Mouse (Mus musculus) limb, embryonic 15.5 days (tissue): ENCODE results near the gene Zfp687. TPM values are rescaled to one million over a fixed set of nuclear protein-coding genes. Genes with fewer than 3 reads are reported as not detected.

Experiments
- ATAC-seq: fragments of 200-750 bp; cut with Nextera tagmentation; 2 replicates; pipeline ENCODE4 v1.8.0; 2017; ENCODE audit warnings: low read depth, moderate TSS enrichment; ENCODE audit not compliant: insufficient number of reproducible peaks, low FRiP score, low TSS enrichment
- H3K27ac ChIP-seq: fragments of 300-500 bp; sonication (generic); 2 replicates; pipeline ENCODE4 v1.5.1; 2015; ENCODE audit warnings: moderate library complexity, mild to moderate bottlenecking, inconsistent platforms
- H3K27me3 ChIP-seq: fragments of 300-500 bp; sonication (generic); 2 replicates; pipeline ENCODE4 v1.6.1; 2015; ENCODE audit warnings: inconsistent platforms
- H3K36me3 ChIP-seq: fragments of 300-500 bp; sonication (generic); 2 replicates; pipeline ENCODE4 v1.6.1; 2015; ENCODE audit warnings: inconsistent platforms
- H3K4me1 ChIP-seq: fragments of 300-500 bp; sonication (generic); 2 replicates; pipeline ENCODE4 v1.6.1; 2015; ENCODE audit warnings: inconsistent platforms
- H3K4me2 ChIP-seq: fragments of 300-500 bp; sonication (generic); 2 replicates; pipeline ENCODE4 v1.6.1; 2015; ENCODE audit warnings: mild to moderate bottlenecking, inconsistent platforms
- H3K4me3 ChIP-seq: fragments of 300-500 bp; sonication (generic); 2 replicates; pipeline ENCODE4 v1.5.1; 2015; ENCODE audit warnings: mild to moderate bottlenecking, inconsistent platforms
- H3K9ac ChIP-seq: fragments of 300-500 bp; sonication (generic); 2 replicates; pipeline ENCODE4 v1.6.1; 2015; ENCODE audit warnings: inconsistent platforms
- H3K9me3 ChIP-seq: fragments of 300-500 bp; sonication (generic); 2 replicates; pipeline ENCODE4 v1.6.1; 2016; ENCODE audit warnings: inconsistent platforms
- WGBS: fragments of 180-500 bp; shearing (Covaris S2); methylation state at CpG from one replicate; pipeline ENCODE4 v1.1.7; 2015; 5-methylcytosine and 5-hydroxymethylcytosine counted together
- polyA plus RNA-seq: library from polyadenylated mRNA; unstranded; fragments of >200 nt; fragmentation: Nextera tagmentation; extraction: Ambion mirVana; gene quantifications from 2 replicates; pipeline ENCODE4 v1.2.1, GENCODE M21; 2015

Gene Zfp687
- polyA plus RNA-seq, 1 experiment from 2014 or later = 20.2 TPM

DNA sequence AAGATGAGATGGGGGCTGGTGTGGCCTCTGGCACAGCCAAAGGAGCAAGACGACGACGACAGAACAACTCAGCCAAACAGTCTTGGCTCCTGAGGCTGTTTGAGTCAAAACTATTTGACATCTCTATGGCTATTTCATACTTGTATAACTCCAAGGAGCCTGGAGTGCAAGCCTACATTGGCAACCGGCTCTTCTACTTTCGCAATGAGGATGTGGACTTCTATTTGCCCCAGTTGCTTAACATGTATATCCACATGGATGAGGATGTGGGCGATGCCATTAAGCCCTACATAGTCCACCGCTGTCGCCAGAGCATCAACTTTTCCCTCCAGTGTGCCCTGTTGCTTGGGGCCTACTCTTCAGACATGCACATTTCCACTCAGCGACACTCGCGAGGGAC lies 30.9 kb downstream of the Zfp687 start:
- Histone ChIP-seq H3K27ac (no peak overlapping the region), H3K9ac (no peak overlapping the region), H3K4me2 (no peak overlapping the region), H3K4me1 (peaks cover 27% of the 10 kb centered on the region), H3K4me3 (no peak overlapping the region), H3K36me3 (peaks cover 56% of the 10 kb centered on the region), H3K27me3 (no peaks in the 10 kb centered on the region), H3K9me3 (no peaks in the 10 kb centered on the region)
- 87% methylated on average over 11 of the region's 11 CpGs for WGBS
- ATAC-seq = no peak

DNA sequence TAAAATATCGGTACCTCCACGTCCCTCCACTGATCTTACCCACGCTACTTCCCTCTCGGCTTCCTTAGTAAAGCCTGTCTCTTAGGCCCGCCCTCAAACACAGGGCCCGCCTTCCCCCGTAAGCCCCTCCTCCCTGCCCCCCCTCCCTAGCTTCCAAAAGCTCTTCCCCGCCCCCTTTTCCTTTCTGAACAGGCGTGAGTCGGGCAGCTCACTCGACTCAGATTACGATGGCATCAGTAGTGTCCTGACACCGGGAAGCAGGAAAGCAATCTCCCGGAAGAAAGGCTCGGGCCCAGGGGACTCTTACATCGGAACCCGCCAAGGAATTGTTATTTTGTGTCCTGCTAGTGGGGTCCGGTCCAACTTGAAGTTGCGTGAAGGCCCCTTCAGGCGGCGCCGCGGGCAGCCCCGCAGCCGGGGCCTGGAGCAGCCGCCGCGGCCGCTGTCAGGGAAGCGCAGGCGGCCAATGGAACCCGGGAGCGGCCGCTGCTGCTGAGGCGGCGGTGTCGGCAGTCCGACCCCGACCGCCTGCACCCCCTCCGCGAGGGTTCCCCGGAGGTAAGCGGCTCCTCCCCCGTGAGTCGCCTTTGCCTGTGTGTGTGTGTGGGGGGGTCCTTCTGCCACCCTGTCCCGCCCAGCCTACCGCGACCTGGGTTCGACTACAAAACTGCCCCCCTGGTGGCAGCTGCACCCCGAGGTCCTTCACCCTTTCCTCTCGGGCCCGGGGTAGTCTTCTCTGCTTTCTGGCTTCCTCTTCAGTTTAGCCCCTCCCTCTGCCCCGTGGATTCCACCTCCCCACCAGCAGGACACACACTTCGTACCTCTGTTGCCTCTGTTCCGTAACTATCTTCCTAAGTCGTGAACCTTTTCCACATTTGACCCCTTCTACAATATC lies 40.5 kb downstream of the Zfp687 start, which contains the start of gene Pi4kb:
TSS of gene Pi4kb (plus strand) at position 204 of the 895 bp plus-strand sequence.
- Histone ChIP-seq H3K9ac (peak within 1 kb of the TSS; percentile 97), H3K27me3 (no peaks in the 10 kb centered on the region), H3K4me3 (peak within 1 kb of the TSS; percentile 94), H3K36me3 (peaks cover 6% of the 10 kb centered on the region), H3K27ac (peak within 1 kb of the TSS; percentile 94), H3K9me3 (no peaks in the 10 kb centered on the region), H3K4me1 (peaks cover 18% of the 10 kb centered on the region), H3K4me2 (peak within 1 kb of the TSS; percentile 63)
- peak; percentile 90 for ATAC-seq
- under 1% methylated on average over 53 of the region's 57 CpGs for WGBS

- H3K9me3 ChIP-seq = no peaks in the 10 kb centered on the region
- 23% methylated on average over 9 of the region's 9 CpGs for WGBS
- H3K27me3 ChIP-seq = no peaks in the 10 kb centered on the region
Measured at GRCm38 (mm10) chr3:94974026-94974527, 41.2 kb downstream of the Zfp687 start.

GRCm38 (mm10) chr3:94973620-94974019 lies 41.6 kb downstream of the Zfp687 start:
- Histone ChIP-seq H3K4me3 (peak overlapping the region; percentile 94), H3K36me3 (peaks cover 6% of the 10 kb centered on the region), H3K9ac (no peak overlapping the region), H3K27me3 (no peaks in the 10 kb centered on the region), H3K4me2 (no peak overlapping the region), H3K27ac (no peak overlapping the region), H3K4me1 (peaks cover 18% of the 10 kb centered on the region), H3K9me3 (no peaks in the 10 kb centered on the region)
- ATAC-seq = no peak
- 84% methylated on average over 5 of the region's 5 CpGs for WGBS

More at GRCm38 (mm10) chr3:94974026-94974527, 41.2 kb downstream of the Zfp687 start:
- Histone ChIP-seq H3K27ac (no peak overlapping the region; the same call in 1 of the 2 replicates), H3K4me3 (peak overlapping the region; percentile 94), H3K4me2 (peak overlapping the region; percentile 63), H3K9ac (peak overlapping the region; percentile 33), H3K4me1 (peaks cover 18% of the 10 kb centered on the region), H3K36me3 (peaks cover 6% of the 10 kb centered on the region)
- ATAC-seq = no peak

DNA sequence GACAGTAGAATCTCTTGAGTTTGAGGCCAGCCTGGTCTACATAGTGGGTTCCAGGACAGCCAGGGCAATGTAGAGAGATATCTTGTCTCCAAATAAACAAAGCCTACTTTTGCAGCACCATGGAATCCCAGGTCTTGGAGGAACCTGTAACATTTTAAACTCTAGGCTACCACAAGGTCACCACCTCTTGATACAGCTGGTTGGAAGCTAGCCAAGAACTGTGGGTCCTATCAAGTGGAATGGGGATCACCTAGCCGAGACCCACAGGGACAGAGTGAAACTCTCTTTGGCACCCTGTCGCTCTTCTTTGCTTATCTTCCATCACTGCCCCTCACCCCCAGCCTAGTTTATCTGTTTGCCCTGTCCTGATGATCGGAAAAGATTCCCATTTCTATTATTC lies 42.7 kb downstream of the Zfp687 start:
- no peak for ATAC-seq
- Histone ChIP-seq H3K27me3 (no peaks in the 10 kb centered on the region), H3K4me2 (no peak overlapping the region), H3K36me3 (peaks cover under 1% of the 10 kb centered on the region; the same call in 1 of the 2 replicates), H3K9ac (no peak overlapping the region), H3K4me3 (no peak overlapping the region), H3K4me1 (peaks cover 18% of the 10 kb centered on the region), H3K27ac (no peak overlapping the region), H3K9me3 (no peaks in the 10 kb centered on the region)
- WGBS = 84% methylated on average over 3 of the region's 3 CpGs

DNA sequence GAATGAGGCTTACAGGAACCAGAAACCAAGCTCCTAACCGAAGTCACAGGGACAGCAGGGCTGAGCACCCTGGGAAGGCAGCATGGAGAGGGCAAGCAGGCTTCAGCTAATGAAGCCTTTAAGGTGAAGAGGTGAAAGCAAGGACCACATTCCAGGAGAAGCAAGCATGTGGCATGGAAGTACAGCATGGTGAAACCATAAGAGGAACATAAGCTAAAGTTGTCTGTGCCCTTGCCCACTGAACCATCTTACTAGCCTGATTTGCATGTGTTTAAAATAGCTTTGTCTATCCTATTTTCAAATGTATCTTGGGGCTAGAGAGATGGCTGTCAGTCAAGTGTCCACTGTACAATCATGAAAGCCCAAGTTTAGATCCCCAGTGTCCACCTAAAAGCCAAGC lies 49.4 kb downstream of the Zfp687 start:
- no peak overlapping the region for H3K9ac ChIP-seq
- no peak overlapping the region for H3K4me2 ChIP-seq
- no peaks in the 10 kb centered on the region for H3K9me3 ChIP-seq
- H3K27me3 ChIP-seq = no peaks in the 10 kb centered on the region
- H3K27ac ChIP-seq = no peak overlapping the region
- H3K36me3 ChIP-seq = no peaks in the 10 kb centered on the region
- no peaks in the 10 kb centered on the region for H3K4me1 ChIP-seq
- no peak overlapping the region for H3K4me3 ChIP-seq
- ATAC-seq = no peak
- WGBS = 70% methylated on average over 1 of the region's 1 CpGs

DNA sequence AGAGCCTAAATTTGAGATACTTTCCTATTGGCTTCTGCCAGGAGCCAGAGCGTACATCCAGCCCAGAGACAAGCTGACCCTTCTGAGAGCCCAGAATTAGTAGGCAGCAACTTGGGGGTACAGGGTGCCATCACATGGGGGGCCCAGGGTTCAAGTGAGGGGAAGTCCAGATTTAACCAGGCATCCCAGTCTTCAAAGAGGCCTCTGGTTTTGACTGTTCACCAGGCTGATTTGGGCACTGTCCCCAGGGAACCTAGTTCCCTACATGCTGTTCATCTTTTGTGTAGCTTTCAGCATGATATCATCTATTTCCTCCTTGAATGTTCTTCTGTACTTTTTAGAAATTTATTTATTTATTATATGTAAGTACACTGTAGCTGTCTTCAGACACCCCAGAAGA lies 50.3 kb downstream of the Zfp687 start:
- no peaks in the 10 kb centered on the region for H3K9me3 ChIP-seq
- no peaks in the 10 kb centered on the region for H3K27me3 ChIP-seq
- ATAC-seq = no peak
- H3K4me3 ChIP-seq = no peak overlapping the region
- H3K27ac ChIP-seq = no peak overlapping the region
- H3K4me1 ChIP-seq = no peaks in the 10 kb centered on the region
- 91% methylated on average over 1 of the region's 1 CpGs for WGBS
- H3K4me2 ChIP-seq = no peak overlapping the region
- H3K36me3 ChIP-seq = no peaks in the 10 kb centered on the region
- H3K9ac ChIP-seq = no peak overlapping the region

- H3K4me1 ChIP-seq = peaks cover 6% of the 10 kb centered on the region
- ATAC-seq = no peak
- no peaks in the 10 kb centered on the region for H3K27me3 ChIP-seq
- peaks cover 40% of the 10 kb centered on the region for H3K36me3 ChIP-seq
- H3K9ac ChIP-seq = no peak overlapping the region
- H3K27ac ChIP-seq = no peak overlapping the region
- WGBS = 44% methylated on average over 5 of the region's 5 CpGs
- no peak overlapping the region for H3K4me3 ChIP-seq
- H3K4me2 ChIP-seq = no peak overlapping the region
- H3K9me3 ChIP-seq = no peaks in the 10 kb centered on the region
Measured at GRCm38 (mm10) chr3:94960322-94960721, 54.9 kb downstream of the Zfp687 start.

- no peak for ATAC-seq
- H3K36me3 ChIP-seq = peaks cover 40% of the 10 kb centered on the region
Measured at GRCm38 (mm10) chr3:94959871-94960270, 55.4 kb downstream of the Zfp687 start.

DNA sequence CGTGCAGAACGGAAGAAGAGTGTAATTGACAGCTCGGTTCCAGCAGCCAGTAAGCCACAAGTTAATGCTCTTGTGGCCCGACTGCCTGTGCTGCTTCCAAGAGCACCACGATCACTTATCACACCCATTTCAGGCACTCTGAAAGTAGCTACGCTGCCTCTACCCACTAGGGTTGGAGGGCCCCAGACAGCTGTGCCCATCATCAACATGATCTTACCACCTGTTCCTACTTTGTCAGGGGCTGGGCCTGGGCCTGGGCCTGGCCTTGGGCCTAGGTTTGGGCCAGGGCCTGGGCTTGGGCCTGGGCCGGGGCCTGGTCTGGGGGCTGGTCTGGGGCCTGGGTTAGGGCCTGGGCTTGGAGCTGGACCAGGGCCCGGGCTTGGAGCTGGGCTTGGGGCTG lies 57.0 kb downstream of the Zfp687 start:
- no peak overlapping the region for H3K9ac ChIP-seq
- no peak overlapping the region for H3K4me2 ChIP-seq
- H3K27me3 ChIP-seq = no peaks in the 10 kb centered on the region
- H3K36me3 ChIP-seq = peaks cover 40% of the 10 kb centered on the region
- H3K27ac ChIP-seq = no peak overlapping the region
- H3K4me3 ChIP-seq = no peak overlapping the region
- ATAC-seq = no peak
- no peaks in the 10 kb centered on the region for H3K9me3 ChIP-seq
- 89% methylated on average over 8 of the region's 8 CpGs for whole genome bisulfite sequencing
- H3K4me1 ChIP-seq = peaks cover 12% of the 10 kb centered on the region

More at GRCm38 (mm10) chr3:94959871-94960270, 55.4 kb downstream of the Zfp687 start:
- Histone ChIP-seq H3K9ac (no peak overlapping the region), H3K9me3 (no peaks in the 10 kb centered on the region), H3K4me2 (no peak overlapping the region), H3K4me3 (no peak overlapping the region), H3K27ac (no peak overlapping the region), H3K4me1 (peaks cover 10% of the 10 kb centered on the region), H3K27me3 (no peaks in the 10 kb centered on the region)
- 50% methylated on average over 8 of the region's 8 CpGs for WGBS
